Mouse (Mus musculus): ENCODE measurements around the gene Emc1. TPM values are rescaled to one million over a fixed set of nuclear protein-coding genes. Genes with fewer than 3 reads are reported as not detected.

Gene Emc1
- polyA plus RNA-seq, 1 experiment from 2014 or later, result 11.9 TPM

GRCm38 (mm10) chr4:139310899-139311701 lies 41.3 kb upstream of the Emc1 start:
- WGBS, result under 1% methylated on average over 51 of the region's 53 CpGs
- peaks cover 7% of the 10 kb centered on the region; the same call in 1 of the 2 replicates for H3K36me3 ChIP-seq (ENCODE audit: control insufficient read depth, insufficient read depth, low read length)
- peak overlapping the region; percentile 87 for H3K27ac ChIP-seq (replicated peaks)
- peaks cover 5% of the 10 kb centered on the region; the same call in 1 of the 2 replicates for H3K4me1 ChIP-seq (replicated peaks; ENCODE audit: control insufficient read depth, insufficient read depth)
- peak overlapping the region; percentile 99 for H3K4me2 ChIP-seq (replicated peaks; ENCODE audit: low read depth)
- DNase-seq (ENCODE audit: low spot score), result peak; percentile 51
- no peaks in the 10 kb centered on the region for H3K9me3 ChIP-seq (ENCODE audit: control insufficient read depth, low read length)
- no peaks in the 10 kb centered on the region for H3K27me3 ChIP-seq (ENCODE audit: control insufficient read depth, insufficient read depth, low read length)
- peak overlapping the region; percentile 82 for H3K9ac ChIP-seq (ENCODE audit: low read length)
- peak; percentile 59 for ATAC-seq (ENCODE audit: low FRiP score, low TSS enrichment)
- no peak; the same call in 1 of the 2 replicates for TF ChIP-seq CTCF (IDR thresholded peaks at IDR 0.05; ENCODE audit: low read depth)
- H3K4me3 ChIP-seq (ENCODE audit: low read depth, low read length), result peak overlapping the region; percentile 85

- Histone ChIP-seq H3K27me3 (ENCODE audit: control insufficient read depth, insufficient read depth, low read length) (no peaks in the 10 kb centered on the region), H3K9me3 (ENCODE audit: control insufficient read depth, low read length) (no peaks in the 10 kb centered on the region), H3K36me3 (ENCODE audit: control insufficient read depth, insufficient read depth, low read length) (peaks cover 9% of the 10 kb centered on the region; the same call in 1 of the 2 replicates), H3K4me3 (ENCODE audit: low read depth, low read length) (peak overlapping the region; percentile 85), H3K27ac (replicated peaks) (peak overlapping the region; percentile 45; the same call in 1 of the 2 replicates), H3K4me1 (replicated peaks; ENCODE audit: control insufficient read depth, insufficient read depth) (peaks cover 5% of the 10 kb centered on the region; the same call in 1 of the 2 replicates), H3K4me2 (replicated peaks; ENCODE audit: low read depth) (peak overlapping the region; percentile 99), H3K9ac (ENCODE audit: low read length) (peak overlapping the region; percentile 82)
- no peak for TF ChIP-seq CTCF (IDR thresholded peaks at IDR 0.05; ENCODE audit: low read depth)
- TF ChIP-seq EP300 (optimal IDR thresholded peaks at IDR 0.05), result no peak
- 16% methylated on average over 14 of the region's 14 CpGs for WGBS
- peak; percentile 63 for DNase-seq (ENCODE audit: low spot score)
- peak; percentile 18; the same call in 1 of the 2 replicates for ATAC-seq (ENCODE audit: low FRiP score, low TSS enrichment)
These were observed 40.7 kb upstream of the Emc1 start for GRCm38 (mm10) chr4:139311707-139312106.

- H3K27me3 ChIP-seq (ENCODE audit: control insufficient read depth, insufficient read depth, low read length), result no peaks in the 10 kb centered on the region
- H3K4me1 ChIP-seq (replicated peaks; ENCODE audit: control insufficient read depth, insufficient read depth), result peaks cover 5% of the 10 kb centered on the region; the same call in 1 of the 2 replicates
- H3K9me3 ChIP-seq (ENCODE audit: control insufficient read depth, low read length), result no peaks in the 10 kb centered on the region
- TF ChIP-seq EP300 (optimal IDR thresholded peaks at IDR 0.05), result no peak
- peak; percentile 73 for TF ChIP-seq CTCF (IDR thresholded peaks at IDR 0.05; ENCODE audit: low read depth)
- H3K9ac ChIP-seq (ENCODE audit: low read length), result no peak overlapping the region
- 55% methylated on average over 4 of the region's 4 CpGs for WGBS
- no peak overlapping the region for H3K4me2 ChIP-seq (replicated peaks; ENCODE audit: low read depth)
- DNase-seq (ENCODE audit: low spot score) (peak; percentile 57), ATAC-seq (ENCODE audit: low FRiP score, low TSS enrichment) (no peak)
- peaks cover 9% of the 10 kb centered on the region; the same call in 1 of the 2 replicates for H3K36me3 ChIP-seq (ENCODE audit: control insufficient read depth, insufficient read depth, low read length)
- H3K27ac ChIP-seq (replicated peaks), result no peak overlapping the region
- H3K4me3 ChIP-seq (ENCODE audit: low read depth, low read length), result no peak overlapping the region
These were observed 39.8 kb upstream of the Emc1 start for GRCm38 (mm10) chr4:139312632-139313031.

DNA sequence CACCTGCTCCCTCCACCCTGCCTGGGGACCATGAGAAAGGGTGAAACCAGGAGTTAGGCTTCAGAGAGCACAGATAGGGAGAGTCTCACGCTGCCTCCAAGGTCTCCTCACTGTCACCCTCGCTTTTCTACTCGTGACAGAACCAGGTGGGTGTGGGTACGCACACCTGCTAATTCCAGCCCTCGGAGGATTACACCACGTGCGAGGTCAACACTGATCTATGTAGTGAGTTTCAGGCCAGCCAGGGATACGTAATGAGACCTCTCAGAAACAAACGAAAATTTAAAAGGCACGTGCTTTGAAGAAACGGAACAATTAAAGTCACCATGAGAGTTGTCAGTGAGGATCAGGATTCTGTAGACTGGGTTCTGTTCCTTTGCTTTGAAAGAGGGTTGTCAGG lies 33.9 kb upstream of the Emc1 start:
- H3K36me3 ChIP-seq (ENCODE audit: control insufficient read depth, insufficient read depth, low read length), result peaks cover 19% of the 10 kb centered on the region; the same call in 1 of the 2 replicates
- 90% methylated on average over 11 of the region's 11 CpGs for WGBS

DNA sequence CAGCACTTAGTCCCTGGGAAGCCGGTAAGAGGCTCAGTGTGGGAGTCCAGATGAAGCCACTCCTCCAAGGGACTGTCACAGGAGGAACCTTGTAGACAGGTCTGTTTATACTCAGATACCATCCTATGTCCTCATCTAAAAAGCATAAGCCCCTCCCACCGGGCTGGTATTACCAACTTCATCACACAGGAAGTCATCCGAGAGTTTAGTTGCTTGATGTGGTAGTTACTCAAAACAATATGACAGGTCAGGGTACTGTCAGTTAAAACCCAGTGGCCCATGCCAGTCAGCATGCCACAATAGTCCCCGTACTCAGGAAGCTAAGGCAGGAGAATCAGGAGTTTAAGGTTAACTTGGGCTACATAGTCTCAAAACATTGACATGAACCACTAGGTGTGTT lies 32.6 kb upstream of the Emc1 start:
- TF ChIP-seq EP300 (optimal IDR thresholded peaks at IDR 0.05) (no peak), CTCF (IDR thresholded peaks at IDR 0.05; ENCODE audit: low read depth) (no peak)
- Histone ChIP-seq H3K27me3 (ENCODE audit: control insufficient read depth, insufficient read depth, low read length) (no peaks in the 10 kb centered on the region), H3K4me3 (ENCODE audit: low read depth, low read length) (no peak overlapping the region), H3K9ac (ENCODE audit: low read length) (no peak overlapping the region), H3K27ac (replicated peaks) (no peak overlapping the region), H3K36me3 (ENCODE audit: control insufficient read depth, insufficient read depth, low read length) (peaks cover 15% of the 10 kb centered on the region; the same call in 1 of the 2 replicates), H3K9me3 (ENCODE audit: control insufficient read depth, low read length) (no peaks in the 10 kb centered on the region), H3K4me1 (replicated peaks; ENCODE audit: control insufficient read depth, insufficient read depth) (no peaks in the 10 kb centered on the region), H3K4me2 (replicated peaks; ENCODE audit: low read depth) (no peak overlapping the region)
- WGBS, result 91% methylated on average over 4 of the region's 4 CpGs
- DNase-seq (ENCODE audit: low spot score), result no peak
- no peak for ATAC-seq (ENCODE audit: low FRiP score, low TSS enrichment)

More for the DNA sequence above, 33.9 kb upstream of the Emc1 start:
- ATAC-seq (ENCODE audit: low FRiP score, low TSS enrichment) (no peak), DNase-seq (ENCODE audit: low spot score) (no peak)
- no peaks in the 10 kb centered on the region for H3K27me3 ChIP-seq (ENCODE audit: control insufficient read depth, insufficient read depth, low read length)
- TF ChIP-seq CTCF (IDR thresholded peaks at IDR 0.05; ENCODE audit: low read depth) (no peak), EP300 (optimal IDR thresholded peaks at IDR 0.05) (no peak)
- no peaks in the 10 kb centered on the region for H3K9me3 ChIP-seq (ENCODE audit: control insufficient read depth, low read length)
- H3K27ac ChIP-seq (replicated peaks), result no peak overlapping the region
- H3K4me3 ChIP-seq (ENCODE audit: low read depth, low read length), result no peak overlapping the region
- H3K4me1 ChIP-seq (replicated peaks; ENCODE audit: control insufficient read depth, insufficient read depth), result no peaks in the 10 kb centered on the region
- no peak overlapping the region for H3K9ac ChIP-seq (ENCODE audit: low read length)
- no peak overlapping the region for H3K4me2 ChIP-seq (replicated peaks; ENCODE audit: low read depth)

GRCm38 (mm10) chr4:139330605-139331004 lies 21.8 kb upstream of the Emc1 start:
- TF ChIP-seq EP300 (optimal IDR thresholded peaks at IDR 0.05), result no peak
- peak; percentile 82 for TF ChIP-seq CTCF (IDR thresholded peaks at IDR 0.05; ENCODE audit: low read depth)
- Histone ChIP-seq H3K4me2 (replicated peaks; ENCODE audit: low read depth) (peak overlapping the region; percentile 47), H3K4me3 (ENCODE audit: low read depth, low read length) (peak overlapping the region; percentile 10; the same call in 1 of the 2 replicates), H3K27ac (replicated peaks) (no peak overlapping the region), H3K36me3 (ENCODE audit: control insufficient read depth, insufficient read depth, low read length) (no peaks in the 10 kb centered on the region), H3K27me3 (ENCODE audit: control insufficient read depth, insufficient read depth, low read length) (no peaks in the 10 kb centered on the region), H3K9me3 (ENCODE audit: control insufficient read depth, low read length) (no peaks in the 10 kb centered on the region), H3K9ac (ENCODE audit: low read length) (no peak overlapping the region), H3K4me1 (replicated peaks; ENCODE audit: control insufficient read depth, insufficient read depth) (no peaks in the 10 kb centered on the region)
- peak; percentile 87 for ATAC-seq (ENCODE audit: low FRiP score, low TSS enrichment)
- 10% methylated on average over 10 of the region's 10 CpGs for WGBS
- DNase-seq (ENCODE audit: low spot score), result peak; percentile 91

All from stomach, postnatal 0 days (tissue).